Mouse (Mus musculus) ES-E14 (cell line): ENCODE measurements at regions not wholly inside any gene's neighbourhood (a gene's known extent, or its start where the extent isn't known, plus 50 kb on each side); places are given as distances from the start of the nearest gene placed in this dataset.

Source experiments
- CHD2 ChIP-seq: IDR thresholded peaks from 2 replicates; pipeline ENCODE4 v1.6.1; 2014; ENCODE audit warnings: mild to moderate bottlenecking, low read depth, low read length, inconsistent platforms
- MAFK ChIP-seq: IDR thresholded peaks from 2 replicates; pipeline ENCODE4 v1.6.1; 2014; ENCODE audit warnings: mild to moderate bottlenecking, low read depth, low read length, inconsistent platforms; ENCODE audit not compliant: insufficient read depth
- ZC3H11A ChIP-seq: IDR thresholded peaks from 2 replicates; pipeline ENCODE4 v1.6.1; 2012; ENCODE audit warnings: low read depth, mild to moderate bottlenecking, inconsistent platforms, low read length, borderline replicate concordance
- ZNF384 ChIP-seq: IDR thresholded peaks from 2 replicates; pipeline ENCODE4 v1.6.1; 2012; ENCODE audit warnings: low read depth, low read length, inconsistent platforms

DNA sequence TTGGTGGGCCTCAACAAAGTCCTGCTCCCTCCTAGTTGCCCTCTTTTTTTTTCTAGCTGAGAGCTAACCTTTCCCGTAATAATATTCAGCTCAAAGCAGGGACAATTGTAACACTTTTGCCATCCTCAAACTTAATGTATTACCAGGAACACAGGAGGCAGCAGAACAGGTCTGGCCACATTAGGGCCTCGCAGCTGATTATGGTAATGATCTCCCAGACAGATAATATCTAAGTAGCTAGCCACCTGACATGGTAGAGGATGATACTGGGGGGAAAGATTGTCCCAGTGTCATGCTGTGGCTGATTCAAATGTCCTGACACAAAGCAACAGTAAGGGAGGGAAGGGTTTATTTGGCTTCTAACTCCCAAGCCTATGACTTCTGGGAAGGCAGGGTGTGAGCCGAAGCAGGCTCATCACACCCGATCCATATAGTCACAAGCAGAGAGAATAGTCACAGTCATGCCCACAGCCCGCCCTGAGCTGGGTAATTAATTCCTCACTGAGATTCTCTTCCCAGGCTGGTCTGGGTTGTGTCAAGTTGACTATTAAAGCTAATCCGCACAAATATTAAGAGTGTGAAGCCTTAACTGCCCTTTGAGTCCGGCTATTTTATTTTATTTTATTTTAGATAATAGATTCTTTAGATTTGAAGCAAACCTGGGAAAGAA lies 57.0 kb upstream of the Cd2ap start:
- no peak for TF ChIP-seq ZC3H11A
- TF ChIP-seq ZNF384, result no peak
- no peak for TF ChIP-seq CHD2
- TF ChIP-seq MAFK, result no peak
